Mouse (Mus musculus): ENCODE data around the gene Olfr118.
"Not testable (repeated sequence)": the region's sequence is repeated elsewhere in the genome, so short reads cannot be mapped to it uniquely, and the experiment has no call there.

The Olfr118 gene

DNA sequence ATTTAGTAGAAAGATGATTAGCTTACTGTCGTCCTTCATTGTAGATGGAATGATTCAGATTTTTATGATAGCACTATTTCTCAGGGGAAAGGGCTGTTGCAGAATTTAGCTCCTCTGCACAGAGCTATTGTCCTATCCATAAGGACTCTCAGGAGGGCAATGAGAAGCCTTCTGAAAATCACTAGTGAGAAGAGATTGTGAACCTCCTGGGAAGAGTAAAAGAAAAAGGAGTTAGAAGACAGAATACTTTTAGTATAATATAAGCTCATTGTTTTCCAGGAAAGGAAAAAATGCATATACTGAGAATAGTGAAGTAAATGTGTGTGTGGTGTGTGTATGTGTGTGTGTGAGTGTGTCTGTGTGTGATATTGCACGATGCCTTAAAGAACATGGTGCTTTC, at the start of gene Olfr118:
Gene Olfr118 (plus strand): TSS at position 301 of the 400 bp plus-strand sequence.
- no peak for DNase-seq (ENCODE audit: low spot score)

DNA sequence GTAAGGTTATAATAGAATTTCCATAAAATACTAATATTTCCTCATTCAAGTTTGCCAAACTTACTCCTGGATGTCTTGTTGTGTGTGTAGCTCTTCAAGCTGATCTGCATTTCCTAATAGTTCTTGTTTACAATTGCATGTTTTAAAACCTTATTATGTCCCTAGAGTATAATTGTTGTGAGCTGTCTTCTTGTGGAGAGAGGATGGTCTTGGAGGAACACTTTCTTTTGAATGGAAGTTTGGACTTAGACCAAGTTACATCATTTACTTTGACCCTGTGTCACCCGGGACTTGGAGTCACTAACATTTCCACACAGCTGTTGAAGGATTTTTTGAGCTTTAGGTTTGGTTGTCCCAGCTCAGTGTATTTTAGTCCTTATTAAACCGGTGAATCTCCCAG, 39.8 kb upstream of the Olfr118 start, which contains the start of the genes Olfr115 and Olfr116:
Gene Olfr115 (minus strand): TSS at position 101 of the 400 bp plus-strand sequence.
Gene Olfr116 (minus strand): TSS at position 191 of the 400 bp plus-strand sequence.
- DNase-seq (ENCODE audit: low spot score), result no peak

DNA sequence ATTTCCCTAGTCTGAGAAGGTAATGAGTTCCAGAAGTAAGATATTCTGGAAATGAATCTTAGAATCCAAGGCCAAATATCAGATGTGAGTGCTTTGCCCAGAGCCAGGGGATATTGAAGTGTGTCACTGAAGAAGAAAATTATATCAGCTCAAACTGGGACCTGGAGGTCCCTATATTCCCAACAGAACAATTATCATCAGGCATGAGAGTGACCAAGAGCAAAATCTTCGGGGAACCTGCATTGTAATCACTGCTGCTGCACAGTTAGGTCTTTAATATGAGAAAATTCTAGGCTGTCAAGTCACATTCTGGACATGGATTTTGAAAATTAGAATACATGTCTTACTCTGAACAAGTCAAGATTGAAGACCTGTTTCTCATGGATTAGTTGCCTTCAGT, 3.1 kb upstream of the Olfr118 start, which contains the start of gene Olfr117:
Gene Olfr117 (minus strand): TSS at position 101 of the 400 bp plus-strand sequence.
- DNase-seq (ENCODE audit: low spot score), result no peak

DNA sequence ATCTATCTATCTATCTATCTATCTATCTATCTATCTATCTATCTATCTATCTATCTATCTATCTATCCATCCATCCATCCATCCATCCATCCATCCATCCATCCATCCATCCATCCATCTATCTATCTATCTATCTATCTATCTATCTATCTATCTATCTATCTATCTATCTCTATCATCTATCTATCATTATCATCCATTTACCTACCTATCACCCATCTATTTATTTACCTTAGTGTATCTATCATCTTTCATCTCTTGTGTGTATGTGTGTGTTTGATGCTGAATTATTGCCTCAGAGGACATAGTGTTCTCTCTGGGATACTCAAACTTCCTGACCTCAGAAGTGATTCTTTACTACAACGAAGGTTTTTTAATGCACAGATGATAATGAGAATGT, 29.5 kb downstream of the Olfr118 start, which contains the start of gene Olfr119:
Gene Olfr119 (plus strand): TSS at position 301 of the 400 bp plus-strand sequence.
- DNase-seq (ENCODE audit: low spot score), result not testable (repeated sequence)

DNA sequence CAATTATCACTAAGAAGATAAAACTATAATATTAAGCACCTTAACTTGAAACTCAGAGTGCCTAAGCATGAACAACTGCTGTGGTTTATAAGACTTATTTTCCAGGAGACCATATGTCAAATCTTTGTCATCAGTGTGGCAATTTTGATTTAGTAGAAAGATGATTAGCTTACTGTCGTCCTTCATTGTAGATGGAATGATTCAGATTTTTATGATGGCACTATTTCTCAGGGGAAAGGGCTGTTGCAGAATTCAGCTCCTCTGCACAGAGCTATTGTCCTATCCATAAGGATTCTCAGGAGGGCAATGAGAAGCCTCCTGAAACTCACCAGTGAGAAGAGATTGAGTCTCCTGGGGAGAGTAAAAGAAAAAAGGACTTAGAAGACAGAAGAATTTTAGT, 54.7 kb downstream of the Olfr118 start, which contains the start of gene Olfr120:
Gene Olfr120 (plus strand): TSS at position 301 of the 400 bp plus-strand sequence.
- no peak for DNase-seq (ENCODE audit: low spot score)

All from adipocyte (in vitro differentiated cells).